ENCODE assay signal across 8 mouse cellular contexts in the genomic region with DNA sequence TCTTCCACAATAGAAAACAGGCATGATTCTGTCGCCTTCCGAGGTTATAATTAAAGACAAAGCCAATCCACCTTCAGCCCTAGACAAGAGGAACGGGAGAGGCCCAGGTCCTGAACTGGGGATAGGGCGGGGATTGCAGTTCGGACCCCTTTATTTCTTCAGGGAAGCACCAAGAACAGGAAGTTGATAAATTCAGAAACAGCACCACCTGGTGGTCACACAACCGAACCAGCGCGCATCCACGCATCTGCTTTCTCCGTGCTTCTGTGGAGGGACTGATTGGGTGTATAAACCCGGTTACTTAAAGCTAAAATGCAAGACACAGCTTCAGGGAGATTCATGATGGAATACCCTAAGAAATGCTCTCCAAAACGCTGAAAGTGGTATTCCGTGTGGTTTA.
A peak's percentile ranks its signal among the peaks of the same experiment; 100 is the strongest.
DNase-seq lines count a peak whose midpoint lies in the region; ATAC-seq and TF ChIP-seq lines count a peak whose summit lies in the region.

No protein-coding gene starts in this region.

- no peak overlapping the region for H3K4me3 ChIP-seq in CH12.LX (replicated peaks in 1 of 3; ENCODE audit: low read depth in 2 of 3, low read length in 2 of 3, poor library complexity in 1 of 3)
- no peak overlapping the region for H3K4me3 ChIP-seq in bone marrow, adult 2 months (replicated peaks; ENCODE audit: control insufficient read depth, low read depth, low read length)
- H3K4me3 ChIP-seq in embryonic fibroblast, embryonic 13.5 days (ENCODE audit: insufficient read depth, low read length), result no peak overlapping the region
- peak overlapping the region; percentile 22; the same call in 1 of the 2 replicates for H3K4me3 ChIP-seq in heart, embryonic 13.5 days
- H3K4me3 ChIP-seq in lung, embryonic 14.5 days (ENCODE audit: low read depth, low read length), result no peak overlapping the region

- in situ Hi-C loops in CH12.LX (cut with MboI; ENCODE audit: low pct_ligation_motif_present, low pct_unique_long_range_greater_than_20kb, low sequenced_read_pairs), result loop anchor here (10.0 kb wide), 1 partner anchor 318 kb away; no protein-coding TSS in a partner anchor

- TF ChIP-seq RAD21 in CH12.LX (IDR thresholded peaks at IDR 0.05; ENCODE audit: low read depth, low read length), result peak; percentile 66

- H3K4me1 ChIP-seq in CH12.LX (ENCODE audit: control insufficient read depth in 1 of 2, insufficient read depth in 2 of 2), result peaks cover 2 to 17% of the 10 kb centered on the region in 2 experiments; a peak in 3 of 4 replicates
- no peaks in the 10 kb centered on the region for H3K4me1 ChIP-seq in bone marrow, adult 2 months (ENCODE audit: control insufficient read depth, insufficient read depth, low read length)
- H3K4me1 ChIP-seq in embryonic fibroblast, embryonic 13.5 days (ENCODE audit: control insufficient read depth, insufficient read depth, low read length), result no peaks in the 10 kb centered on the region
- H3K4me1 ChIP-seq in heart, embryonic 13.5 days, result peaks cover 6% of the 10 kb centered on the region
- no peaks in the 10 kb centered on the region for H3K4me1 ChIP-seq in lung, embryonic 14.5 days (ENCODE audit: insufficient read depth)

- 0 out of 2 replicates have a peak, but pooled peaks have one; percentile 11 for TF ChIP-seq EP300 in CH12.LX (IDR thresholded peaks at IDR 0.05; ENCODE audit: low read length)

- peak; percentile 75 to 80 for TF ChIP-seq CTCF in CH12.LX (conservative IDR thresholded peaks at IDR 0.05 in 1 of 2, IDR thresholded peaks at IDR 0.05 in 1 of 2; ENCODE audit: low read depth in 2 of 2, low read length in 2 of 2)
- TF ChIP-seq CTCF in bone marrow, adult 2 months (IDR thresholded peaks at IDR 0.05; ENCODE audit: control insufficient read depth, insufficient read depth, low read length), result peak; percentile 72
- TF ChIP-seq CTCF in embryonic fibroblast, embryonic 13.5 days (IDR thresholded peaks at IDR 0.05; ENCODE audit: borderline replicate concordance, insufficient read depth, low read length), result peak; percentile 72; the same call in 1 of the 2 replicates
- peak; percentile 83 for TF ChIP-seq CTCF in lung, embryonic 14.5 days (IDR thresholded peaks at IDR 0.05; ENCODE audit: low read depth)

- peak overlapping the region; percentile 61 for H3K4me2 ChIP-seq in CH12.LX (ENCODE audit: insufficient read depth, low read depth, poor library complexity, severe bottlenecking)
- H3K4me2 ChIP-seq in heart, embryonic 13.5 days, result peak overlapping the region; percentile 45
- H3K4me2 ChIP-seq in lung, embryonic 14.5 days, result no peak overlapping the region

- DNase-seq in CH12.LX (ENCODE audit: extremely low read depth), result peak; percentile 73
- peak; percentile 80 to 90 for DNase-seq in layer of hippocampus, adult 18-20 months (ENCODE audit: low spot score in 2 of 2)
- peak; percentile 90 for DNase-seq in lung, embryonic 14.5 days
- DNase-seq in retina, postnatal 1 day, result peak; percentile 84
- DNase-seq in thymus, postnatal 4 days, result peak; percentile 81

- H3K79me2 ChIP-seq in CH12.LX (replicated peaks; ENCODE audit: control insufficient read depth, extremely low read depth, insufficient read depth, poor library complexity, severe bottlenecking), result no peaks in the 10 kb centered on the region

- TF ChIP-seq POLR2A in CH12.LX (IDR thresholded peaks at IDR 0.05; ENCODE audit: low read depth, low read length), result no peak
- no peak for TF ChIP-seq POLR2A in bone marrow, adult 2 months (IDR thresholded peaks at IDR 0.05; ENCODE audit: borderline replicate concordance, control insufficient read depth, low read depth, low read length)
- no peak for TF ChIP-seq POLR2A in embryonic fibroblast, embryonic 13.5 days (IDR thresholded peaks at IDR 0.05; ENCODE audit: low read depth, low read length)

- peaks cover 50% of the 10 kb centered on the region for H3K27me3 ChIP-seq in CH12.LX (replicated peaks)
- H3K27me3 ChIP-seq in heart, embryonic 13.5 days (replicated peaks), result peaks cover 13% of the 10 kb centered on the region
- H3K27me3 ChIP-seq in lung, embryonic 14.5 days (ENCODE audit: insufficient read depth, low read length), result no peaks in the 10 kb centered on the region

- no peaks in the 10 kb centered on the region for H3K9me3 ChIP-seq in CH12.LX (replicated peaks; ENCODE audit: low read length)
- no peaks in the 10 kb centered on the region for H3K9me3 ChIP-seq in heart, embryonic 13.5 days
- no peaks in the 10 kb centered on the region for H3K9me3 ChIP-seq in lung, embryonic 14.5 days (ENCODE audit: low read depth, low read length)

- H3K27ac ChIP-seq in CH12.LX (ENCODE audit: insufficient read depth, low read depth), result no peak overlapping the region
- no peak overlapping the region for H3K27ac ChIP-seq in bone marrow, adult 2 months (ENCODE audit: control insufficient read depth, insufficient read depth, low read depth, low read length, poor library complexity)
- no peak overlapping the region for H3K27ac ChIP-seq in embryonic fibroblast, embryonic 13.5 days (ENCODE audit: insufficient read depth, low read length)
- no peak overlapping the region for H3K27ac ChIP-seq in heart, embryonic 13.5 days (replicated peaks)
- H3K27ac ChIP-seq in lung, embryonic 14.5 days (ENCODE audit: low read depth), result no peak overlapping the region

- H3K9ac ChIP-seq in CH12.LX (ENCODE audit: insufficient read depth, low read depth), result peak overlapping the region; percentile 62
- H3K9ac ChIP-seq in heart, embryonic 13.5 days, result peak overlapping the region; percentile 59; the same call in 1 of the 2 replicates
- H3K9ac ChIP-seq in lung, embryonic 14.5 days, result no peak overlapping the region

- WGBS in bone marrow, adult 2 months, result 8% methylated on average over 13 of the region's 13 CpGs
- WGBS in heart, embryonic 13.5 days, result 6% methylated on average over 13 of the region's 13 CpGs
- WGBS in lung, embryonic 14.5 days, result 5% methylated on average over 13 of the region's 13 CpGs

- dilution Hi-C loops in CH12.LX (cut with MboI; ENCODE audit: extremely low pct_ligation_motif_present, extremely low pct_unique_long_range_greater_than_20kb, low sequenced_read_pairs), result no loop called here

- H3K36me3 ChIP-seq in CH12.LX (replicated peaks in 1 of 2; ENCODE audit: control insufficient read depth in 1 of 2, insufficient read depth in 1 of 2, low read length in 1 of 2), result no peaks in the 10 kb centered on the region
- H3K36me3 ChIP-seq in heart, embryonic 13.5 days, result no peaks in the 10 kb centered on the region
- H3K36me3 ChIP-seq in lung, embryonic 14.5 days (ENCODE audit: insufficient read depth), result no peaks in the 10 kb centered on the region

- no peak for ATAC-seq in heart, embryonic 13.5 days (ENCODE audit: extremely low read depth, insufficient number of reproducible peaks, low FRiP score, low TSS enrichment)
- ATAC-seq in lung, embryonic 14.5 days (ENCODE audit: insufficient read depth), result peak; percentile 49; the same call in 1 of the 2 replicates

TF ChIP-seq in CH12.LX, 34 proteins besides CTCF, POLR2A, EP300 and RAD21 (continues in another document):
- TF ChIP-seq MEF2A (IDR thresholded peaks at IDR 0.05; ENCODE audit: borderline replicate concordance, low read depth, low read length) (no peak), CHD1 (IDR thresholded peaks at IDR 0.05; ENCODE audit: low read depth, low read length) (no peak), NRF1 (IDR thresholded peaks at IDR 0.05; ENCODE audit: low read depth, low read length) (no peak), POLR2AphosphoS2 (IDR thresholded peaks at IDR 0.05; ENCODE audit: low read depth, low read length) (no peak), PAX5 (IDR thresholded peaks at IDR 0.05; ENCODE audit: low read length) (no peak), TBP (conservative IDR thresholded peaks at IDR 0.05; ENCODE audit: low read depth, low read length) (no peak), JUN (IDR thresholded peaks at IDR 0.05; ENCODE audit: insufficient read depth, low read depth, low read length) (no peak), SMC3 (IDR thresholded peaks at IDR 0.05; ENCODE audit: low read depth, low read length) (peak; percentile 69), SIN3A (IDR thresholded peaks at IDR 0.05; ENCODE audit: low read length) (no peak), NELFE (IDR thresholded peaks at IDR 0.05; ENCODE audit: low read depth, low read length) (no peak), UBTF (IDR thresholded peaks at IDR 0.05; ENCODE audit: low read depth, low read length) (no peak), HCFC1 (IDR thresholded peaks at IDR 0.05; ENCODE audit: low read depth, low read length) (no peak), GABPA (IDR thresholded peaks at IDR 0.05; ENCODE audit: insufficient replicate concordance, low read depth, low read length) (no peak), MAFK (IDR thresholded peaks at IDR 0.05; ENCODE audit: insufficient replicate concordance, low read length) (no peak), TCF12 (IDR thresholded peaks at IDR 0.05; ENCODE audit: low read depth, low read length) (no peak), ZC3H11A (IDR thresholded peaks at IDR 0.05; ENCODE audit: low read depth, low read length) (no peak), MAX (IDR thresholded peaks at IDR 0.05; ENCODE audit: low read length) (no peak), USF2 (conservative IDR thresholded peaks at IDR 0.05; ENCODE audit: low read depth, low read length) (no peak), MYC (IDR thresholded peaks at IDR 0.05; ENCODE audit: low read depth, low read length) (peak; percentile 49; the same call in 1 of the 2 replicates), ETS1 (conservative IDR thresholded peaks at IDR 0.05; ENCODE audit: low read depth, low read length) (no peak), ELF1 (IDR thresholded peaks at IDR 0.05; ENCODE audit: low read depth, low read length) (peak; percentile 73), ZMIZ1 (IDR thresholded peaks at IDR 0.05; ENCODE audit: low read depth, low read length) (no peak), MAZ (IDR thresholded peaks at IDR 0.05; ENCODE audit: low read depth, low read length) (no peak), JUND (conservative IDR thresholded peaks at IDR 0.05; ENCODE audit: low read depth, low read length) (no peak), E2F4 (IDR thresholded peaks at IDR 0.05; ENCODE audit: insufficient replicate concordance, low read depth, low read length) (no peak), BHLHE40 (IDR thresholded peaks at IDR 0.05; ENCODE audit: low read depth, low read length) (no peak), ZNF384 (IDR thresholded peaks at IDR 0.05; ENCODE audit: low read depth, low read length) (no peak), USF1 (IDR thresholded peaks at IDR 0.05; ENCODE audit: low read depth, low read length) (no peak), MXI1 (IDR thresholded peaks at IDR 0.05; ENCODE audit: low read depth, low read length) (no peak), CHD2 (IDR thresholded peaks at IDR 0.05; ENCODE audit: low read length) (no peak), RCOR1 (conservative IDR thresholded peaks at IDR 0.05; ENCODE audit: low read depth, low read length) (no peak), IRF4 (IDR thresholded peaks at IDR 0.05; ENCODE audit: low read depth, low read length) (peak; percentile 16; the same call in 1 of the 2 replicates), KAT2A (IDR thresholded peaks at IDR 0.05; ENCODE audit: insufficient replicate concordance, low read length) (no peak)
